Mouse (Mus musculus) ES-E14 (cell line): ENCODE measurements around the gene Crebzf.

ENCODE experiments used
- CHD2 ChIP-seq: IDR thresholded peaks from 2 replicates; pipeline ENCODE4 v1.6.1; 2014; ENCODE audit warnings: mild to moderate bottlenecking, low read depth, low read length, inconsistent platforms
- HCFC1 ChIP-seq: IDR thresholded peaks from 2 replicates; pipeline ENCODE4 v1.6.1; 2012; ENCODE audit warnings: low read length, inconsistent platforms, borderline replicate concordance; ENCODE audit not compliant: insufficient read depth
- MAFK ChIP-seq: IDR thresholded peaks from 2 replicates; pipeline ENCODE4 v1.6.1; 2014; ENCODE audit warnings: mild to moderate bottlenecking, low read depth, low read length, inconsistent platforms; ENCODE audit not compliant: insufficient read depth
- ZC3H11A ChIP-seq: IDR thresholded peaks from 2 replicates; pipeline ENCODE4 v1.6.1; 2012; ENCODE audit warnings: low read depth, mild to moderate bottlenecking, inconsistent platforms, low read length, borderline replicate concordance
- ZNF384 ChIP-seq: IDR thresholded peaks from 2 replicates; pipeline ENCODE4 v1.6.1; 2012; ENCODE audit warnings: low read depth, low read length, inconsistent platforms

DNA sequence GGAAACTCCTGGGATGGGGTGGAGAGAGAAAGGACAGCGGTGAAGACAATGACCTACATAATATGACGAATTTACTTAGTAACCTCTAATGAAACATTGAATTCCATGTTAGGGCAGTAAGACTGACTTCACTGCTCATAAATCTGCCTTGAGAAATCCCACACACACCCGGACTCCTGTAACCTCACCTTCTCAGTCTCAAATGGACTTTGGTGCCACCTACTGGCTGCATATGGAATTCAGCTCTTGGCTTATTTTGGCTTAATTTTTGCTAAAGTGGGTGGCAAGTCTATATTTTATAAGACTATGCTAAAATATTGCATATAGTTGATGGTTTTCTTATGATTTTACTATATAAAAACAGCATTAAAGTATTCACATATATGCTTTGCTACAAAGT lies 32.6 kb upstream of the Crebzf start:
- TF ChIP-seq ZC3H11A (peak; percentile 47; the same call in 1 of the 2 replicates), ZNF384 (no peak), HCFC1 (no peak), MAFK (no peak), CHD2 (no peak)
